Mouse (Mus musculus): ENCODE measurements around the gene Coq8b. TPM values are rescaled to one million over a fixed set of nuclear protein-coding genes. Genes with fewer than 3 reads are reported as not detected.

The Coq8b gene
- total RNA-seq (2021) = 1 to 10 TPM; 7.3 to 8.1 TPM

- DNase-seq (ENCODE audit: low spot score) = peak; percentile 92
- intact Hi-C loops (cut with DNase I) = no loop called here
Observed at GRCm38 (mm10) chr7:27232781-27233281, at the start of gene Coq8b. Coq8b (plus strand) TSS chr7:27233023.

- no peak for DNase-seq (ENCODE audit: low spot score)
- intact Hi-C loops (cut with DNase I) = no loop called here
Observed at GRCm38 (mm10) chr7:27184964-27185363, 47.9 kb upstream of the Coq8b start.

GRCm38 (mm10) chr7:27185986-27186385 lies 46.8 kb upstream of the Coq8b start:
- DNase-seq (ENCODE audit: low spot score) = no peak
- intact Hi-C loops (cut with DNase I) = no loop called here

- DNase-seq (ENCODE audit: low spot score) = no peak
- intact Hi-C loops (cut with DNase I) = no loop called here
Observed at GRCm38 (mm10) chr7:27189271-27189931, 43.4 kb upstream of the Coq8b start.

- DNase-seq (ENCODE audit: low spot score) = no peak
Observed at GRCm38 (mm10) chr7:27192434-27192833, 40.4 kb upstream of the Coq8b start.

GRCm38 (mm10) chr7:27193731-27194130 lies 39.1 kb upstream of the Coq8b start:
- no peak for DNase-seq (ENCODE audit: low spot score)
- intact Hi-C loops (cut with DNase I) = no loop called here

More at GRCm38 (mm10) chr7:27192434-27192833, 40.4 kb upstream of the Coq8b start:
- intact Hi-C loops (cut with DNase I) = no loop called here

- peak; percentile 98 for DNase-seq (ENCODE audit: low spot score)
- intact Hi-C loops (cut with DNase I) = no loop called here
Observed at GRCm38 (mm10) chr7:27195681-27196611, 36.9 kb upstream of the Coq8b start, which contains the start of the genes BC024978 and Snrpa. BC024978 (plus strand) TSS chr7:27195781. Snrpa (minus strand) TSS chr7:27196271.

DNA sequence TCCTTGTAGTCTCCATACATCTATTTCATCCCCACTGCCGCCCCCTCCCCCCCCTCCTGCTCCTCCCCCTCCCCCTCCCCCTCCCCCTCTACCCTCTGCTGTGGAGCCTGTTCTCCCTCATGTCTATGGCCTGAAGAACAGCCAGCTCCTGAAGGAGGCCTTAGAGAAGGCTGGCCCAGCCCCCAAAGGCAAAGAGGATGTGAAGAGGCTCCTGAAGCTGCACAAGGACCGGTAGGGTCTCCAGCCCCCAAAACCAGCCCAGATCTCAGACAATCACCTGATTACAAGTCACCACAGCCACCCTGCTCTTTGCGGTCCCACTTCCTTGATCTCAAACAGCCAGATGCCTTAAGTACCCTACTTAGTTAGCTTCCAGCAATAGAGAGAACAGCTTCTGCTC lies 35.7 kb upstream of the Coq8b start:
- DNase-seq (ENCODE audit: low spot score) = no peak
- intact Hi-C loops (cut with DNase I) = no loop called here

DNA sequence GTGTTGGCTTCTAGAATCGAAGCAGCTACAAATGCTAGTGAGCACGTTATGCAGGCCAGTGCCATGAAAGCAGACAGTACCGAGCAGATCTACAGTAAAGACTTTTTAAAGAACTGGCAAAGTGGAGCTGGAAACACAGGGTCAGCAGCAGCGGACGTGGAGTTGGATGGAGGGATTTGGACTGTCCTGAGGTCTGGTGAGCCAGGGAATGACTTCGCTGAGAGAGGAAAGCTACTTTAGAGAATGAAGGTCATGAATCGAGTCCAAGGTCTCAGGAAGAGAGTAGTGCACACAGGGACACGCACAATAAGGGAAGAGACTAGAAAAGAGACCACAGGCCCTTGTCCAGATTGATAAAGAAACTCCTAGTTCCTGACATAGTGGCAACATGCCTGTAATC lies 35.2 kb upstream of the Coq8b start:
- intact Hi-C loops (cut with DNase I) = no loop called here
- DNase-seq (ENCODE audit: low spot score) = no peak

GRCm38 (mm10) chr7:27198355-27198754 lies 34.5 kb upstream of the Coq8b start:
- DNase-seq (ENCODE audit: low spot score) = no peak
- intact Hi-C loops (cut with DNase I) = no loop called here

DNA sequence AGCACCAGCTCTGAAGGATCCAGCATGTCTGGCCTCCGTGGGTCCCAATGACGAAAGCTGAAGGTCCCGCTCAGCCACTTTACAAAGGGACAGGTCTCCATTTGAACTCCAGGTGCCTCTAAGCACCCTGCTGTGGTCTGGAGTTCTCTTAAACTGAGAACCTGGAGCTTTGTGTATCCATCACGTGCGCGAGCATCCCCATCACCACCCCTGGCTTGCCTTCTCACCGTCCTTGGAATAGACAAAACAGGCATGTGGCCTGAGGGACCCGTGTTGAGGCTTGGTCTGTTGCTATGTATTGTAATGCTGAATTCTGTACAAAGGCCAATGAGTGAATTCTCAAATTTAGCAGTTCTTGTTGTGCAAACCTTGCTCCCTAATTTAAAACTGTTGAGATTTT lies 34.0 kb upstream of the Coq8b start:
- DNase-seq (ENCODE audit: low spot score) = no peak
- intact Hi-C loops (cut with DNase I) = no loop called here

- intact Hi-C loops (cut with DNase I) = loop anchor here (2.0 kb wide), 1 partner anchor 23 kb away; no protein-coding TSS in a partner anchor
- no peak for DNase-seq (ENCODE audit: low spot score)
Observed at GRCm38 (mm10) chr7:27203730-27204449, 28.9 kb upstream of the Coq8b start.

GRCm38 (mm10) chr7:27212626-27213025 lies 20.2 kb upstream of the Coq8b start:
- intact Hi-C loops (cut with DNase I) = no loop called here
- no peak for DNase-seq (ENCODE audit: low spot score)

DNA sequence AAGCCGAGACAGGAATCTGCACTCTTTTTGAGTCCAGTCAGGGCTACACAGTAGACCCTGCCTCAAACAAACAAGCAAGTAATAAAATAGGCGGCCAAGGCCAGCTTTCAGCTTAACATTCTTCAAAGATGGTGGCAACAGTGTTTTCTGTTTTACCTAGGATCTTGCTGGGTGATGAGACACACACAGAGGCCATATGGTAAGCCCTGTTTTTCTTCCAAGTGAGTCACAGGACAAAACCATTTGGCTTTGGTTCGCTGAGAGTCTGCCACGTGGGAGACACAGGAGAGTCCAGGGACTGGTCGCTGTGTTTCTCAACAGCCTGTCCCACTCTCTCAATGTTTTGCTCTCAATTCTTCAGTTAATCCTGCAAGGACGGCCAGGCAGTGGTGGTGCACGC lies 14.2 kb upstream of the Coq8b start:
- no peak for DNase-seq (ENCODE audit: low spot score)
- intact Hi-C loops (cut with DNase I) = no loop called here

- intact Hi-C loops (cut with DNase I) = no loop called here
Observed at GRCm38 (mm10) chr7:27219937-27220336, 12.9 kb upstream of the Coq8b start.

GRCm38 (mm10) chr7:27221939-27222338 lies 10.9 kb upstream of the Coq8b start:
- intact Hi-C loops (cut with DNase I) = no loop called here
- DNase-seq (ENCODE audit: low spot score) = no peak

More at GRCm38 (mm10) chr7:27219937-27220336, 12.9 kb upstream of the Coq8b start:
- DNase-seq (ENCODE audit: low spot score) = no peak

DNA sequence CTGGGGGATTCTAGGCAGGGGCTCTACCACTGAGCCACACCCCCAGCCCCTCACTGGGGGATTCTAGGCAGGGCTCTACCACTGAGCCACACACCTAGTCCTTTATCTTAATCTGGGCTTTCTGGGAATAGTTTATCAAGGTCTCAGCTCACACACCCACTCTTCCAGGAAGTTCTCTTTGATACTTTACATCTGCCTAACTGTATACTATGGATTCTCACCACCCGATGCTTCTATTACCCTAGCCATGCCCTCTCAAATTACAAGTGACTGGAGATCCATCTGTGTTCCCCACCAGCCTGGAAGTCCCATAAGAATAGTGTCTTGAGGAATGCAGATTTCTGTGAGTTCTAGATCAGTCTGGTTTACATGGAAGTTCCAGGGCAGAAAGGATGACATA lies 10.3 kb upstream of the Coq8b start:
- no peak for DNase-seq (ENCODE audit: low spot score)
- intact Hi-C loops (cut with DNase I) = no loop called here

DNA sequence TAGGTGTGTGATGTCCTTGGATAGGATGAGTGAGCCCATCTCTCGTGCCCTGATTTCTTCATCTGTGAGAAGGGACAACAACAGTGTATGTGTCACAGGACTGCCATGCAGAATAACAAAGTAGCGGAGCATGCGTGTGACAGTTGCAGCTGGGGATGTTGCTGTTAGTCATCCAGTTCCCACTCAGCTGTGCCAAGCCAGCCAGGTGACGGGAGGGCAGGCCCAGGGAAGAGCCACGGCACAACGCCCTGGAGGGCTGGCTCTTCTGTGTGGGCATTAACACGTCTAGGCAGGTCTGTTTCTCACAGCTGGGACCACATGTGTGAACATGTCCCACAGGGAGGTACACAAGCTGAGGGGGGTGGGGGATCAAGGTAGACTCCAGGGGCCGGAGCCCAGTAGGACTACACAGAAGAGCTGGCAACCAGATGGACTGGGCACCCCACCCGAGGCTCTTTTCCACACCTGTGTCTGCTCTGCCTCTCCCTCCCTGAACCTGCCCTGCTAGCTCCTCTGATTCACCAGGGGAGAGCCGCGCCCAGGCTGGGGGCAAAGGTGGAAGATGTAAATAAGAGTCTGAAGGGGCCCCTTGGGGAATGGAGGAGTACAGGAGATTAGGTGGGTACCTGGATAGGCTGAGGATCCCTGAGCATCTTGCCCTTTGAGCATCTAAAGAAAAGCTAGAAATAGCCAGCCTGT lies 7.8 kb upstream of the Coq8b start:
- intact Hi-C loops (cut with DNase I) = no loop called here
- DNase-seq (ENCODE audit: low spot score) = no peak

DNA sequence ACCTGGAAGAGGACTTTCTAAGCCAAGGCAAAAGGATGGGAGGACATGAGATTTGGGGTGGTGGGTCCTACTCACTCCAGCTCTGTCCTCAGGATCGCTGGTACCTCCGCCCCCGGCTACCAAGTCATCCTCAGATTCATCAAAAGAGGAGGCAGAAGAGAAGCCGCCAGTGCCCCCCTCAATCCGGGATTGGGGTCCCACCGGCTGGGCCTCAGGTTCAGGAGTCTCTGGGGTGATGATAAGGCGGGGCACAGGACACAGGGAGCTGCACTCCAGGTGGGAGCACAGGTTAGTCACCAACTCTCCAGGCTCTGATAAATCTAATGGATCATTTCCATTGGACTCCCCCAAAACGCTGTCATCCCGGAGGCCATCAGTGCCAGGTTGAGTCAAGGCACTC lies 5.5 kb upstream of the Coq8b start:
- intact Hi-C loops (cut with DNase I) = loop anchor here (2.0 kb wide), 1 partner anchor 24 kb away; no protein-coding TSS in a partner anchor
- DNase-seq (ENCODE audit: low spot score) = no peak

Data from heart, postnatal 25 days (tissue).